Mouse (Mus musculus) ES-E14 (cell line): Measurements from ENCODE around the gene Xkrx. TPM values are rescaled to one million over a fixed set of nuclear protein-coding genes. Genes with fewer than 3 reads are reported as not detected.

ENCODE experiments used
- DNase-seq: peaks from one replicate; pipeline ENCODE4 v3.0.0-alpha.2; 2013; ENCODE audit warnings: low read depth, low spot score
- H3K27ac ChIP-seq: 2 replicates; pipeline ENCODE4 v1.5.1; 2012; ENCODE audit warnings: low read depth, mild to moderate bottlenecking, low read length, moderate library complexity, mixed read lengths; ENCODE audit not compliant: poor library complexity, insufficient read depth, severe bottlenecking
- H3K36me3 ChIP-seq: 2 replicates; pipeline ENCODE4 v1.6.1; 2012; ENCODE audit warnings: mild to moderate bottlenecking, low read length, moderate library complexity, mixed read lengths; ENCODE audit not compliant: control insufficient read depth, poor library complexity, insufficient read depth, severe bottlenecking
- H3K4me1 ChIP-seq, 2 experiments: fragments of 150-350 bp in 1 of 2; sonication (generic) in 1 of 2; 2 replicates each; pipeline ENCODE4 v1.6.1; 2012; ENCODE audit warnings: low read length in 2 of 2, mild to moderate bottlenecking in 1 of 2, mixed read lengths in 1 of 2; ENCODE audit not compliant: control insufficient read depth in 2 of 2, insufficient read depth in 2 of 2, poor library complexity in 1 of 2
- H3K4me3 ChIP-seq, 2 experiments: fragments of 150-350 bp in 1 of 2; sonication (generic) in 1 of 2; 2 replicates each; pipeline ENCODE4 v1.5.1; 2012; ENCODE audit warnings: low read length in 2 of 2, low read depth in 1 of 2, mild to moderate bottlenecking in 1 of 2, mixed read lengths in 1 of 2; ENCODE audit not compliant: insufficient read depth in 1 of 2, poor library complexity in 1 of 2, severe bottlenecking in 1 of 2
- H3K9ac ChIP-seq: 2 replicates; pipeline ENCODE4 v1.6.1; 2012; ENCODE audit warnings: low read depth, mild to moderate bottlenecking, low read length, mixed read lengths; ENCODE audit not compliant: poor library complexity, insufficient read depth, severe bottlenecking
- H3K9me3 ChIP-seq: fragments of 150-350 bp; sonication (generic); 2 replicates; pipeline ENCODE4 v1.6.1; 2012; ENCODE audit warnings: low read depth, mild to moderate bottlenecking, low read length; ENCODE audit not compliant: control insufficient read depth, insufficient read depth
- CHD2 ChIP-seq: IDR thresholded peaks from 2 replicates; pipeline ENCODE4 v1.6.1; 2014; ENCODE audit warnings: mild to moderate bottlenecking, low read depth, low read length, inconsistent platforms
- HCFC1 ChIP-seq: IDR thresholded peaks from 2 replicates; pipeline ENCODE4 v1.6.1; 2012; ENCODE audit warnings: low read length, inconsistent platforms, borderline replicate concordance; ENCODE audit not compliant: insufficient read depth
- MAFK ChIP-seq: IDR thresholded peaks from 2 replicates; pipeline ENCODE4 v1.6.1; 2014; ENCODE audit warnings: mild to moderate bottlenecking, low read depth, low read length, inconsistent platforms; ENCODE audit not compliant: insufficient read depth
- ZC3H11A ChIP-seq: IDR thresholded peaks from 2 replicates; pipeline ENCODE4 v1.6.1; 2012; ENCODE audit warnings: low read depth, mild to moderate bottlenecking, inconsistent platforms, low read length, borderline replicate concordance
- ZNF384 ChIP-seq: IDR thresholded peaks from 2 replicates; pipeline ENCODE4 v1.6.1; 2012; ENCODE audit warnings: low read depth, low read length, inconsistent platforms
- in situ Hi-C, 2 experiments: fragments of 600-800 bp; cut with MboI; formaldehyde crosslinking; loops; one replicate each; pipeline ENCODE4 v1.15.1; 2025; ENCODE audit warnings: low sequenced_read_pairs in 2 of 2, inconsistent platforms in 1 of 2; ENCODE audit not compliant: unreplicated experiment in 2 of 2
- total RNA-seq: library from RNA; depleted of rRNA; stranded (reverse); fragments of 300-350 nt; gene quantifications from 2 replicates; pipeline ENCODE4 v1.2.3, GENCODE M21; 2012; rRNA removed

The Xkrx gene
- total RNA-seq, 1 experiment, result 0.54 TPM

DNA sequence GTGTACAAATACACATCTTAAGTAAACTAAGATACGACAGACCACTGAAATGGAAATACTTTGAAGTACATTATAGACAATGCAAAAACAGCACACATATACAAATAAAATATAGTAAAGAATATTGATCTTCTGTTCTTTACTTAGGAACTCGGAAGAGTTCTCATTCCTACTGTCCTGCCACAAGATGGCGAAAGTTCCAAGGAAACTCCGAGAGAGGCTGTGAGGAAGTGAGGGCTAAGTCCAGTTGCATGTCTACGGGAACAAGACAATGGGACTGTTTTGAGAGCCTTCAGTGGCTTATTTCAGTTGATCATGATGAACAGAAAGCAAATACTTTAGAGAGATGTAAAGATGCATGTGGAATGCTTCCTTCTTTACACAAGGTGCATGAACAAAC, 29.6 kb downstream of the Xkrx start:
- no peaks in the 10 kb centered on the region for H3K4me1 ChIP-seq
- H3K4me3 ChIP-seq, result no peak overlapping the region
- in situ Hi-C loops, result no loop called here
- TF ChIP-seq ZNF384 (no peak), ZC3H11A (no peak), HCFC1 (no peak), CHD2 (no peak), MAFK (no peak)
- no peaks in the 10 kb centered on the region for H3K36me3 ChIP-seq
- DNase-seq, result peak; percentile 12
- no peaks in the 10 kb centered on the region for H3K9me3 ChIP-seq
- H3K27ac ChIP-seq, result no peak overlapping the region
- no peak overlapping the region for H3K9ac ChIP-seq

DNA sequence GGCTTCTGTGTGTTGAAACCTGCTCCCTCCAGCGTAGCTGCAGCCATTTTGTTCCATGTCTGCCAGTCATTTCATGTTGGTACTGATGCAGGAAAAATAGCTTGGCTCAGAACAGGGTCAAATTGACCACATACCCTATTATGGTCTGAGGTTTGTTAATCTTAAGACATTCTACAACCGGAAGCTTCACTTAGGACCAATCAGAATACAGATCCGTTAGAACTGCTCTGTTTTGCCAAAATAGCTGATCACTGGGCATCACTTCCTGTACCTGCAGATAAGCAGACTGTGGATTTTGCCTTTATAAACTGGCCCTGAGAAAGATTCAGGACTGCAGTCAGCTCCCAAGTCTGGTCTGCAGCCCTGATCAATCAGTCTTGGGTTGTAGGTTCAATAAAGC, 33.3 kb downstream of the Xkrx start:
- Histone ChIP-seq H3K4me1 (no peaks in the 10 kb centered on the region), H3K4me3 (no peak overlapping the region), H3K27ac (no peak overlapping the region), H3K9me3 (no peaks in the 10 kb centered on the region), H3K9ac (no peak overlapping the region), H3K36me3 (no peaks in the 10 kb centered on the region)
- in situ Hi-C loops, result no loop called here
- TF ChIP-seq CHD2 (no peak), ZNF384 (no peak), HCFC1 (no peak), MAFK (no peak), ZC3H11A (no peak)
- no peak for DNase-seq

GRCm38 (mm10) chrX:134116417-134116816, 45.5 kb downstream of the Xkrx start:
- Histone ChIP-seq H3K4me3 (no peak overlapping the region), H3K36me3 (no peaks in the 10 kb centered on the region), H3K9me3 (no peaks in the 10 kb centered on the region), H3K9ac (no peak overlapping the region), H3K27ac (no peak overlapping the region), H3K4me1 (no peaks in the 10 kb centered on the region)
- in situ Hi-C loops, result no loop called here
- no peak for DNase-seq
- TF ChIP-seq ZC3H11A (no peak), MAFK (no peak), HCFC1 (no peak), CHD2 (no peak), ZNF384 (no peak)

- no peak overlapping the region for H3K9ac ChIP-seq
- DNase-seq, result no peak
- TF ChIP-seq CHD2 (no peak), ZC3H11A (no peak), HCFC1 (no peak), MAFK (no peak), ZNF384 (no peak)
- H3K9me3 ChIP-seq, result no peaks in the 10 kb centered on the region
- no peaks in the 10 kb centered on the region for H3K4me1 ChIP-seq
- no peaks in the 10 kb centered on the region for H3K36me3 ChIP-seq
- in situ Hi-C loops, result no loop called here
- H3K4me3 ChIP-seq, result no peak overlapping the region
- H3K27ac ChIP-seq, result no peak overlapping the region
Measured at GRCm38 (mm10) chrX:134111767-134112166, 50.1 kb downstream of the Xkrx start.

DNA sequence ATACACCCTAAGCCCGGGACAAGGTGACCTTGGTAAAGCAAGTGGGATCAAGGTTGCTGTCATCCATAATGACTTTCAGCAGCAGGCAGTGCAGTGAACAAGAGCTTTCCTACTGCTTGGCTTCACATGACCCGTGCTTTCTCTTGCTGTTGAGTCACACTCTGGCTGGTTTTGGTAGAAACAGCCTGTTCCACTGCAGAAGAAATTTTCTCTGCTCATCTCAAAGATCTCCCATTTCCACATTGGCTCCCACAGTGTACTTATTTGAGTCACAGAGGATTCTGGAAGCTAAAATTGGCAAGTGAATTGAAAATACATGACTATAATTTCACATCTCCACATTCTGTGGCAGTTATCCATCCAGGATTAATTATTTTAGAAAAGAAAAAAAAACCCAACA, 59.2 kb downstream of the Xkrx start:
- H3K36me3 ChIP-seq, result no peaks in the 10 kb centered on the region
- no peak for DNase-seq
- no peaks in the 10 kb centered on the region for H3K4me1 ChIP-seq
- in situ Hi-C loops, result no loop called here
- H3K4me3 ChIP-seq, result no peak overlapping the region
- H3K27ac ChIP-seq, result no peak overlapping the region
- no peak overlapping the region for H3K9ac ChIP-seq
- H3K9me3 ChIP-seq, result no peaks in the 10 kb centered on the region
- TF ChIP-seq ZC3H11A (no peak), MAFK (no peak), CHD2 (no peak), ZNF384 (no peak), HCFC1 (no peak)

Other genes starting within 250 kb of the Xkrx start
- 0.54 and 0.58 TPM in 2 replicates for gene Sytl4, start 180.3 kb downstream of the Xkrx start, total RNA-seq
- 57.2 and 69.6 TPM in 2 replicates for gene Cstf2, start 102.9 kb downstream of the Xkrx start, total RNA-seq
- not detected in 2 replicates for gene Arl13a, start 25.4 kb upstream of the Xkrx start, total RNA-seq
- gene Nox1, start 59.9 kb upstream of the Xkrx start, total RNA-seq, result 0.11 and 0.18 TPM in 2 replicates
- 2.0 and 2.9 TPM in 2 replicates for gene Trmt2b, start 114.9 kb upstream of the Xkrx start, total RNA-seq
- 1.5 and 1.9 TPM in 2 replicates for gene Tmem35a, start 133.1 kb upstream of the Xkrx start, total RNA-seq
- gene Cenpi, start 146.0 kb upstream of the Xkrx start, total RNA-seq, result 16.0 and 18.8 TPM in 2 replicates
- 1.2 and 1.4 TPM in 2 replicates for gene Drp2, start 242.5 kb upstream of the Xkrx start, total RNA-seq